Mouse (Mus musculus) left cerebral cortex, postnatal 36 days (tissue): Measurements from ENCODE around the gene Htr1a. TPM values are rescaled to one million over a fixed set of nuclear protein-coding genes. Genes with fewer than 3 reads are reported as not detected.

Experiments used
- DNase-seq, 2 experiments: peaks; one replicate each; pipeline ENCODE4 v3.0.0; 2021 to 2022; ENCODE audit warnings: low spot score in 2 of 2, mixed read lengths in 1 of 2
- intact Hi-C: fragments of 180-260 bp; cut with DNase I; formaldehyde crosslinking; loops from one replicate; pipeline ENCODE4 v1.15.1; 2025
- total RNA-seq, 2 experiments: library from RNA; stranded (reverse); gene quantifications; 2 replicates each; pipeline ENCODE4 v1.2.3; 2021

Gene Htr1a
- total RNA-seq, result 10 to 100 TPM; 12.7 to 15.2 TPM

DNA sequence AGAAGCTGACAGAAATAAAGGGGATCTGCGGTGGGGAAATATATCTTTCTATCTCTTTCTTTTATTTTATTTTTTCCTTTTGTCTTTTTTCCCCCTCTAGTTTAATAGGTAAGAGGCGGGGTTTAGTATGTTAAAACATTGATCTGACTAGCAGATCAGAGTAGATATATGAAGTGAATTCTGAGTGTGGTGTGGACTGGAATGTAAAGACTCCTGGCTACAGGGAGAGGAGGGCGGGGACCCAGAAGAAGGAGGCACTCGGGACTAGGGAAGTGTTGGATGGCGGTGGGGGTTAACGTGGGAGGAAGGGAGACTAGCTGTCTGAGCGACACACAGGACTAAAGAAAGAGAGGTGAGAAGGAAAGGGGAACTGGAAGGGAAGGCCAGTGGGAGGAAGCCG lies at the start of gene Htr1a:
TSS of gene Htr1a (plus strand) at position 301 of the 400 bp plus-strand sequence.
- peak; percentile 15 to 17 for DNase-seq
- intact Hi-C loops, result loop anchor here (2.0 to 5.0 kb wide), 3 partner anchors 839 to 1474 kb away; no protein-coding TSS in a partner anchor

DNA sequence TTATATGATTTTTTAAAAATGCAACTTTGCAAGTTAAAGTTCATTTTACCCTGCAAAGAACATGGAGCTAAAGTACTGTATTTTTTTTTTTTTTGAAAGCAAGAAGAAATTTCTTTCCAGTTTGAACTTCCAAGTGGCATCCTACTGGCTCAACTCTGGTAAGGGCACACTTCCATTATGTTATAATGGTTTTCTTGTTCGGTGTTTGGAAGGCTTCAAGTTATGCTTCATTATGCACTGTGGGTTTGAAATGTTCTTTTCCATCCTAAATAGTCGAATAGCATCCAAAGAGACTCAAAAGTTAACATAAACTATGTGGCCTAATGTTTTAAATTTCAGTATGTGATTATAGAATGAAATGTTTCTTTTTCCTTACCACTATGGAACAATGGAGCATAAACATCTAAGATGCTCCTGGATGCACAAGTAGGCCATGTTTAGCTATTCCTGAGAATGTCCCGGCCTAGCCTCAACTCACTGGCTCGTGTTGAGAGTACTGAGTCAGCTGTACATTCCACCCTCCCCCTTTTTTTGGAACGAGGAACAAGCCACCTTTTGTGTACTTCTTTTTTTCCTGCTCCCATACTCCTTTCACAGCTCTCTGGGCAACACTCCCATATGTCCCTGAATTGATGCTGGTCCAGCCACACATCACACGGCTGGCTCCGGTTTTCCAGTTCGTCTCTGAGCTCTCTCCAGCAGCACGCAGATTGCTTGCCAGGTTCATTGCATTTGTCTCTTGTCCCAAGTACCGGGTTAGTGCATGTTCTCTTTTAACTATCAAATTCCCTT lies 31.7 kb upstream of the Htr1a start:
- intact Hi-C loops, result no loop called here

DNA sequence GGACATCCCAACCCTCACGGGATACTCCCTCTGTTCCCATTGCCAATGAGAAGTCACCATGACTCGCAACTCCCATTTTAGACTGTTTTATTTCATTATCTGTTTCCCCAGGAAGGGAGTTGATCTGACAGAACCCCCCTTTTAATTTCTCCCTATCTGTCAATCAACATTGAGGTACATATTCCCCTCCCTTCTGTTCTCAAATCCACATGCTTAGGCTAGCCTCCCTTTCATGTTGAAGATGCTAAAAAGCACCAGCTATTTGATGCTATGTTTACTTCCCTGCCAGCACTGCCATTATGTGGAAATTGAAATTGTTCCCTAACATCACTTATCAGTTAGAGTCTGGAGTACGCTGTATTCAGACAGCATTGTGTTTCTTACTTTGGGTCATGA lies 31.1 kb upstream of the Htr1a start:
- no peak for DNase-seq
- intact Hi-C loops, result no loop called here

More for the DNA sequence above, 31.7 kb upstream of the Htr1a start:
- peak; percentile 39 to 49 for DNase-seq

DNA sequence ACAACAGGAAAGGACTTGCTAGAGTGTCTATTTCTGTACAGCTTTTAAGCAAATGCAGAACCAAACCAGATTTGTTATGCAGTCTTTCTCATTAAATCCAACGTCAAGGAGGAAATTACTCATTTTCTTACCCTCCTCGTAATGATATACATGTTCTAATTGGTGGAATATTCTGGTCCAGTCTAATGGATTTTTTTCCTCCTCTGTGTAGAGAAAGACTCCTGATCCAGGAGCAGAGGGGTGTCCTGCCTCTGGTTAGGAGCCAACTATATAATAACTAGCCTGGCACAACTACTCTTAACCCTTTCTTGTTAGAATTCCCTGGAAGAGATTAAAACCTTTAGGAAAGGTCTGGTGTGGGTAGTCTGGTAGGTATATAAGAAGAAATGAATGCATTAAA lies 10.3 kb upstream of the Htr1a start:
- DNase-seq, result no peak
- intact Hi-C loops, result no loop called here

DNA sequence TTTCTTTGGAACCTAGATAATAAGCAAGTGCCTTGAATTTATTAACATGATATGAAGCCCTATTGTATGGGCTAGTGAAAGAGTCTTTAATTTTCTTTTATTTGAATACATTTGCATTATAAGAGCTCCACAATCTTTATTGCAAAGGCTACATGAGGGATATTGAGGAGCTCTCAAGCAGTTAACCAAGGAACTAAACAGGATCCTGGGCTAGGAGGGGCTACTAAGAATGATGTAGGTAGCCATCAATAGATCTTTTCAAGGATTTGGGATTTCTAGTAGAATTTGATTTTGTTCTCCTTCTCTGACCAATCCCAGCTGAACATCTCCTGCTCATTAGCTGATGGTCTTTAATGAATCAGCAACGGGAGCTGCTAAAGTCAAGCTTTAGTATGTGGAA lies 9.8 kb upstream of the Htr1a start:
- intact Hi-C loops, result no loop called here

DNA sequence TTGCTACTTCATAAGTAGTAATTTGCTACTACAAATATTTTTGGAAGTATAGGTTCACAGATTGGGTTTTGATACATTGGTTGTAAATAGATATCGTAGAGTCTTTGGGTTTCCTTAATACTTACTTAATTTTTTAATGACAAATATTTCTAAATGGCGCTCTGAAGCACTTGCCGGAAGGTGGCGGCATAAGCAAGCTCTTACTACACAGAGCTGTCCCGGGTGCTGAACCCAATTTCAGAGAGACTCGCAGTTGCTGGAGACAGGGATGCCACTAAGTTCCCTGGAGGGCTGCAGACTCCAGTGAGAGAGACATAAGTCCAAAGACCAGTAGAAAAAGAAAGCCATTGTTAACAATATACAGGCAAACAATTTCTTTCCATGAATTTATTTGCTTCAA lies 863 bp upstream of the Htr1a start:
- DNase-seq, result peak; percentile 32 to 39
- intact Hi-C loops, result loop anchor here (2.0 to 5.0 kb wide), 3 partner anchors 840 to 1475 kb away; no protein-coding TSS in a partner anchor

More for the DNA sequence above, 9.8 kb upstream of the Htr1a start:
- no peak for DNase-seq

DNA sequence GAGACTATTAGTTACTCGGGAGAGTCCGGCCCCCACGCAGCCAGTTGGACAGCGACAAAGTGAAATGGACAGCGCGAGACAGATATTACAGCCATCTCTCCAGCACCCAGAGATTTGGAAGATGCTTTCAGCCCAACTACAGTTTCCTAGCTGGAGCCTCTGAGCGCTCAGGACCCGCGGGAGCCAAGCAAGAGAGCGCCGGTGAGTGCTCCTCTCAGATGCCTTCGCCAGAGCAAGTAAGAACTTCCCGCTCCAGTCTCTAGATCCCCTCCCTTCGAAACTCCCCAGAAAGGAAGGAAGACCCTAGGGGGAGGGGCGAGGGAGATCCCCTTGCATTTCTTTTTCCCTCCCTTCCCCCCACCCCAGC lies 415 bp downstream of the Htr1a start:
- intact Hi-C loops, result loop anchor here (2.0 to 5.0 kb wide), 3 partner anchors 838 to 1473 kb away; no protein-coding TSS in a partner anchor
- DNase-seq, result peak; percentile 16 to 20

DNA sequence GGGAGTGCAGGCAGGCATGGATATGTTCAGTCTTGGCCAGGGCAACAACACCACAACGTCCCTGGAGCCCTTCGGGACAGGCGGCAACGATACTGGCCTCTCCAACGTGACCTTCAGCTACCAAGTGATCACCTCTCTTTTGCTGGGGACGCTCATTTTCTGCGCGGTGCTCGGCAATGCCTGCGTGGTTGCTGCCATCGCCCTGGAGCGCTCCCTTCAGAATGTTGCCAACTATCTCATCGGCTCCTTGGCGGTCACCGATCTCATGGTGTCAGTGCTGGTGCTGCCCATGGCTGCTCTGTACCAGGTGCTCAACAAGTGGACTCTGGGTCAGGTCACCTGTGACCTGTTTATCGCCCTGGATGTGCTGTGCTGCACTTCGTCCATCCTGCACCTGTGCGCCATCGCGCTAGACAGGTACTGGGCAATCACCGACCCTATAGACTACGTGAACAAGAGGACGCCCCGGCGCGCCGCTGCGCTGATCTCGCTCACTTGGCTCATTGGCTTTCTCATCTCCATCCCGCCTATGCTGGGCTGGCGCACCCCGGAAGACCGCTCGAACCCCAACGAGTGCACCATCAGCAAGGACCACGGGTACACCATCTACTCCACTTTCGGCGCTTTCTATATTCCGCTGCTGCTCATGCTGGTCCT lies 927 bp downstream of the Htr1a start:
- intact Hi-C loops, result loop anchor here (5.0 kb wide), 2 partner anchors 838 to 1473 kb away; no protein-coding TSS in a partner anchor
- DNase-seq, result peak; percentile 55 to 67

DNA sequence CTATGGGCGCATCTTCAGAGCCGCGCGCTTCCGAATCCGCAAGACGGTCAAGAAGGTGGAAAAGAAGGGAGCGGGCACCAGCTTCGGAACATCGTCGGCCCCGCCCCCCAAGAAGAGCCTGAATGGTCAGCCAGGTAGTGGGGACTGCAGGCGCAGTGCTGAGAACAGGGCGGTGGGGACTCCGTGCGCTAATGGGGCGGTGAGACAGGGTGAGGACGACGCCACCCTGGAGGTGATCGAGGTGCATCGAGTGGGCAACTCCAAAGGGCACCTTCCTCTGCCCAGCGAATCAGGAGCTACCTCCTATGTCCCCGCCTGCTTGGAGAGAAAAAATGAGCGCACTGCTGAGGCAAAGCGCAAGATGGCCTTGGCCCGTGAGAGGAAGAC lies 1.4 kb downstream of the Htr1a start:
- peak in 1 of 2 experiments; percentile 49 for DNase-seq
- intact Hi-C loops, result loop anchor here (5.0 kb wide), 2 partner anchors 837 to 1472 kb away; no protein-coding TSS in a partner anchor

DNA sequence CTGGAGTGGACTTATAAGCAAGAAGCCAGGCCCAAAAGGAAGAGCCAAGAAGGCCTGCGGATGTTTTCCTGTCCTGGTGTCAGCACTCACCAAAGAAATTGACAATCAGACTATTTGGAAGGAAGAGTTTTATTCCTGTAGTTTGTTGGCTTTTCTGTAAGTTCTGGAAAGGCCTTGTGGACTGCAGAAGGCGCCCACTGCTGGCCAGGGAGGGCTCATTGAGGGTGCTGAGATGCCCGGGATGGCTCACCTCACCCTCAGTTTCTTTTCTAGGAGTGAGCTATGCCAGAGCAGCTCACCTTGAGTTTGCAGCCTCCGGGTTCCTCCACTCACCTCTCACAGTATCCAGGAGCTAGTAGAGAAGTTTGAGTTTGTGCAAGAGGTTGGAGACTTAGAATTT lies 2.8 kb downstream of the Htr1a start:
- DNase-seq, result no peak

DNA sequence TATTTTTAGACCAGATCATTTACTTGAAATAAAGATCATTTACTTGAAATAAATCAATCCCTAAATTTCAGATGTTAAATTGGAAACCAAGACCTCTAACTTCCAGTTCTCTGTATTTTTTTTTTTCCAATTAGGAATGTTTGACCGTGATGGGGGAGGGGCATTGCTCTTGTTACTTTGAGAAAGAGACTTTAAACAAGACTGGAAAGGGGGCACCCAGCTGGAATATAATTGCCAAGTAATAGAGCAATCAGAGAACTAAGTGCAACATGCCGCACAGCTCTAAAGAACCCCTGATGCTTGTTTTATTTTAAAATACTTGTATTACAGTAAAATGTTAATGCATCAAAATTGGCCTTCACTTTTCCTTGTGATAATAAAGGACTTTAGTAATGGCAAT lies 4.3 kb downstream of the Htr1a start:
- DNase-seq, result no peak
- intact Hi-C loops, result no loop called here

More for the DNA sequence above, 2.8 kb downstream of the Htr1a start:
- intact Hi-C loops, result no loop called here

DNA sequence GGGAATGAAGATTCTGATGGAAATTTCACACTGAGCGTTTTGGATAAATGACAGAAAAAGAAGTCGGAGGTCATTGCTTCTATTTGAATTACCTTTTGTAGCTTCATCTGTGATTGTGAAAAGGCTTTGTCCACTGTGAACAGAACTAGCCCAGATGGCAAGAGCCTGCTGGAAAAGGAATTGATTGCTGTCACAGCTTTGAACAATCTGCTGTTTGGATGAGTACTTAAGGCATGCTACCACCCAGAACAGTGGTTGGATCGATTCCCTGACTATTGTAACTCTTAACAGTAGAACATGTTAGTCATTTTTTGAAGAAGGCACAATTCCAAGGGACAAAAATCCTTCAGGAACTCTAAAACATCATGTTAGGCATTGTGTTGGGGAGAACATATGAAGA lies 8.1 kb downstream of the Htr1a start:
- intact Hi-C loops, result no loop called here
- no peak for DNase-seq

Other genes starting within 250 kb of the Htr1a start
- 10 to 100 TPM; 18.6 to 19.3 TPM for gene Rnf180, start 148.8 kb upstream of the Htr1a start, total RNA-seq